Mouse (Mus musculus): ENCODE data around the gene Nfx1. TPM values are rescaled to one million over a fixed set of nuclear protein-coding genes. Genes with fewer than 3 reads are reported as not detected.
A peak's percentile ranks its signal among the peaks of the same experiment; 100 is the strongest.

The Nfx1 gene
- polyA plus RNA-seq, 1 experiment from 2014 or later, result 94.8 TPM

DNA sequence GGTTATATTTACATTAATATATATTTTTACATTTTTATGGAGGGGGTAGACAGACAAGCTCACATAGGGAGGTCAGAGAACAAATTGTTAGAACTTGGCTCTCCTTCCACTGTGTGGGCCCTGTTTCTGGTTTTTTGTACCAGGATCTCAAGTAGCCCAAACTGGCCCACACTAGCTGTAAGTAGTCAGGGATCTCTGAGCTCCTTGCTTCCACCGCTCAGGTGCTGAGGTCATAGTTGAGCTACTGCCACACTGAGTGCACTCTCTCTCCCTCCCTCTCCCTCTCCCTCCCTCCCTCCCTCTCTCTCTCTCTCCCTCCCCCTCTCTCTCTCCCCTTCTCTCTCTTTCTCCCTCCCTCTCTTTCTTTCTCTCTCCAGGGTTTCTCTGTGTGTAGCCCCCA is 85.5 kb downstream of the Nfx1 start:
- Histone ChIP-seq H3K4me1 (no peaks in the 10 kb centered on the region; the same call in 1 of the 2 replicates), H3K27me3 (ENCODE audit: low read depth, poor library complexity, severe bottlenecking) (no peaks in the 10 kb centered on the region), H3K36me3 (no peaks in the 10 kb centered on the region), H3K27ac (replicated peaks) (no peak overlapping the region), H3K4me3 (no peak overlapping the region), H3K9me3 (replicated peaks) (no peaks in the 10 kb centered on the region)
- no peak for DNase-seq (ENCODE audit: low spot score)
- WGBS, result 44% methylated on average over 1 of the region's 1 CpGs

- Histone ChIP-seq H3K4me1 (no peaks in the 10 kb centered on the region; the same call in 1 of the 2 replicates), H3K27ac (replicated peaks) (no peak overlapping the region; the same call in 1 of the 2 replicates), H3K36me3 (no peaks in the 10 kb centered on the region), H3K4me3 (no peak overlapping the region), H3K9me3 (replicated peaks) (no peaks in the 10 kb centered on the region), H3K27me3 (ENCODE audit: low read depth, poor library complexity, severe bottlenecking) (no peaks in the 10 kb centered on the region)
- 70% methylated on average over 7 of the region's 7 CpGs for WGBS
- no peak for DNase-seq (ENCODE audit: low spot score)
Observed at GRCm38 (mm10) chr4:41056742-41057332, 86.1 kb downstream of the Nfx1 start.

GRCm38 (mm10) chr4:41057361-41057760 is 86.7 kb downstream of the Nfx1 start:
- Histone ChIP-seq H3K27me3 (ENCODE audit: low read depth, poor library complexity, severe bottlenecking) (no peaks in the 10 kb centered on the region), H3K4me3 (no peak overlapping the region), H3K36me3 (no peaks in the 10 kb centered on the region), H3K9me3 (replicated peaks) (no peaks in the 10 kb centered on the region), H3K27ac (replicated peaks) (no peak overlapping the region), H3K4me1 (no peaks in the 10 kb centered on the region; the same call in 1 of the 2 replicates)
- WGBS, result 77% methylated on average over 8 of the region's 9 CpGs
- DNase-seq (ENCODE audit: low spot score), result no peak

DNA sequence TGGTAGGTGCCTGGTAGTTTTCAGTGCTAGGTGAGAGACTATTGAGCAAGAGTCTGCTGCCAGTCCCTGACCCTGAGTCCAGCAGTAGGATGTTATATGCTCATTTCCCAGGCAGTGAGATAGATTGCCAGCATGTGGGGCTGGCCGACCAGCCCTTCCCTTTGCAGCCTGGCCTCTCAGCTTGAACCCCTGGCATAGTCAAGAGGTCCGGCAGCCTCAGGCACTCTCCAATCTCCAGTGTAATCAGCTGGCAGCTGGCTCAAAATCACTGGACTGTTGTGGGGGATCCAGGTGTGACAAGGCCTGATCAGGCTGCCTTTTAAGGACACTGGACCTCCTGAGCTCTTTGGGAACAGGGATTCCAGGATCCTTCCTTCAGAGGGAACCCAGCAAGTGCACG is 92.6 kb downstream of the Nfx1 start:
- Histone ChIP-seq H3K27ac (replicated peaks) (no peak overlapping the region), H3K36me3 (no peaks in the 10 kb centered on the region), H3K4me1 (peaks cover 6% of the 10 kb centered on the region), H3K9me3 (replicated peaks) (no peaks in the 10 kb centered on the region), H3K4me3 (no peak overlapping the region), H3K27me3 (ENCODE audit: low read depth, poor library complexity, severe bottlenecking) (no peaks in the 10 kb centered on the region)
- no peak for DNase-seq (ENCODE audit: low spot score)
- 70% methylated on average over 3 of the region's 3 CpGs for WGBS

GRCm38 (mm10) chr4:41063894-41064673 is 93.4 kb downstream of the Nfx1 start:
- no peaks in the 10 kb centered on the region for H3K27me3 ChIP-seq (ENCODE audit: low read depth, poor library complexity, severe bottlenecking)
- H3K27ac ChIP-seq (replicated peaks), result no peak overlapping the region
- WGBS, result 20% methylated on average over 16 of the region's 16 CpGs
- DNase-seq (ENCODE audit: low spot score), result peak; percentile 26
- H3K36me3 ChIP-seq, result no peaks in the 10 kb centered on the region
- no peaks in the 10 kb centered on the region for H3K9me3 ChIP-seq (replicated peaks)
- peaks cover 6% of the 10 kb centered on the region for H3K4me1 ChIP-seq
- H3K4me3 ChIP-seq, result no peak overlapping the region

GRCm38 (mm10) chr4:41065196-41065595 is 94.5 kb downstream of the Nfx1 start:
- no peaks in the 10 kb centered on the region for H3K36me3 ChIP-seq
- no peak overlapping the region for H3K4me3 ChIP-seq
- WGBS, result 94% methylated on average over 4 of the region's 4 CpGs
- no peaks in the 10 kb centered on the region for H3K27me3 ChIP-seq (ENCODE audit: low read depth, poor library complexity, severe bottlenecking)
- H3K4me1 ChIP-seq, result peaks cover 6% of the 10 kb centered on the region
- H3K27ac ChIP-seq (replicated peaks), result no peak overlapping the region
- no peak for DNase-seq (ENCODE audit: low spot score)
- H3K9me3 ChIP-seq (replicated peaks), result no peaks in the 10 kb centered on the region

DNA sequence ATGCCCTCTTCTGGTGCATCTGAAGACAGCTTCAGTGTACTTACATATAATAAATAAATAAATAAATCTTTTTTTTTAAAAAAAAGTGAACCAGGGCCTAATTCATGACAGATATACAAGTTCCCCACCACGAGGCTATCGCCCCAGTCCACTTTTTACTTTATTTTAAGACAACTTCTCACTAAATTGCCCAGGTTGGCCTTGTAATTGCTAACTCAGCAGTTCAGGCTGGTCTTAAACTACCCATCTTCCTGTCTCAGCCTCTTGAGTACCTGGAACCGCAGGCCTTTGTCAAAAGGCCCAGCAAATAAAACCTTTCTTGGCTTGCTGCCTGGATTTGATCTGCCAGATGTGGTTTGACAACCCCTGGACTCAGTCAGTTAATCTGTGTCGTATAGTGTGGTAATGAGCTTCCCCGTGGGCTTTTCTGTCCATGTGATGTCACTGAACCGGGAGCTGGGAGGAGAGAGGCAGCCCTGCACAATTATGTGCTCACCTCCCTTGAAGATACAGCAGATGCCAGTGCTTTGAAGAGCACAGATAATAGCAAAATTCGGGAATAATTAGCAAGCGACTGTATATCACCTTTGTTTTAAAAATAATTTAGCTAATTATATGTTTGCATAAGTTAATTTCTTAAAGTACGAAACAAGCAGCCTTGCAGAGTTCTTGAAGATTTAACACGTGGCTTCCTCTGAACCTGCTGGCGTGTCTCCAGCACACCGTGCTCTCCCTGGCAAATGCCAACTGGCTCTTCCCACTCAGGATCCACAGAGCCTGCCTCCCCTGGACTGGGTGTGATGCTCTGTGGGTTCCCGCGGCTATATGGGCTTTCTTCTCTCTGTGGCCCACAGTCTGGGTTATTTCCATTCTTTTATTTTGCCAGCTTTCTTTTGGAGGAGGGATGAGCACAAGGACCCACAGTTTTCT is 101.1 kb downstream of the Nfx1 start:
- Histone ChIP-seq H3K4me3 (no peak overlapping the region), H3K27ac (replicated peaks) (no peak overlapping the region), H3K9me3 (replicated peaks) (no peaks in the 10 kb centered on the region), H3K4me1 (no peaks in the 10 kb centered on the region), H3K36me3 (no peaks in the 10 kb centered on the region), H3K27me3 (ENCODE audit: low read depth, poor library complexity, severe bottlenecking) (no peaks in the 10 kb centered on the region)
- 88% methylated on average over 14 of the region's 14 CpGs for WGBS
- no peak for DNase-seq (ENCODE audit: low spot score)

GRCm38 (mm10) chr4:41073008-41073817 is 102.5 kb downstream of the Nfx1 start:
- H3K4me1 ChIP-seq, result no peaks in the 10 kb centered on the region
- no peak overlapping the region for H3K4me3 ChIP-seq
- no peak overlapping the region for H3K27ac ChIP-seq (replicated peaks)
- no peaks in the 10 kb centered on the region for H3K9me3 ChIP-seq (replicated peaks)
- no peaks in the 10 kb centered on the region for H3K27me3 ChIP-seq (ENCODE audit: low read depth, poor library complexity, severe bottlenecking)
- H3K36me3 ChIP-seq, result no peaks in the 10 kb centered on the region
- WGBS, result 87% methylated on average over 12 of the region's 12 CpGs
- no peak for DNase-seq (ENCODE audit: low spot score)

DNA sequence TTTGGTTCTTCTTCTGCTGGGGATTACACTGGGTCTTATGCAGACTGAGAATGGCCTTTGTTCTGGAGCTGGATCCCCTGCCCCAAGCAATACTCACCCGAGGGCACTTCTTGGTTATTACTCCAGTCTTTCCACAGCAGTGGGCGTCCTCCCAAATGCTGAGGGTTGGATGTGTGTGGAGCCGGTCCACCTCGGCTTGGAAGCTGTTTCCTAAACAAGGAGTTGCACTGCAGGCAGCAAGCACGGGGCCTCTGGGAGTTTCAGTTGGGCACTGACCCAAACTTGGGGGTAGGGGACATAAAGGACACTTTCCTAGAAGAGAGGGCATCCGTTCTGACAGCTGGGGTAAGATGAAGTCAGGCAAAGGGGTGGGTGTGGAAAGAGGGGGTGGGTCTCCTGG is 103.8 kb downstream of the Nfx1 start:
- Histone ChIP-seq H3K36me3 (no peaks in the 10 kb centered on the region), H3K9me3 (replicated peaks) (no peaks in the 10 kb centered on the region), H3K4me3 (no peak overlapping the region), H3K27me3 (ENCODE audit: low read depth, poor library complexity, severe bottlenecking) (no peaks in the 10 kb centered on the region), H3K4me1 (no peaks in the 10 kb centered on the region), H3K27ac (replicated peaks) (no peak overlapping the region)
- DNase-seq (ENCODE audit: low spot score), result no peak
- WGBS, result 83% methylated on average over 6 of the region's 6 CpGs

Small RNA genes within 50 kb of the gene (microRNA-seq; reads per million reads assigned to microRNA genes)
- 4.8 reads per million, percentile 11 among the genes with 10 or more reads in this experiment for gene Mir3094

Other genes starting within 250 kb of the Nfx1 start
- 617 and 620 TPM in 2 replicates for gene Dnaja1, start 248.8 kb upstream of the Nfx1 start, polyA plus RNA-seq (2016; fragmentation: Nextera tagmentation; extraction: Ambion mirVana)
- 197 and 199 TPM in 2 replicates for gene Smu1, start 213.0 kb upstream of the Nfx1 start, polyA plus RNA-seq (2016; fragmentation: Nextera tagmentation; extraction: Ambion mirVana)
- 18.3 and 18.4 TPM in 2 replicates for gene B4galt1, start 116.9 kb upstream of the Nfx1 start, polyA plus RNA-seq (2016; fragmentation: Nextera tagmentation; extraction: Ambion mirVana)
- gene Spink4, start 50.9 kb upstream of the Nfx1 start, polyA plus RNA-seq (2016; fragmentation: Nextera tagmentation; extraction: Ambion mirVana), result not detected in 2 replicates
- 189 and 193 TPM in 2 replicates for gene Bag1, start 22.6 kb upstream of the Nfx1 start, polyA plus RNA-seq (2016; fragmentation: Nextera tagmentation; extraction: Ambion mirVana)
- 99.4 and 118 TPM in 2 replicates for gene Chmp5, start 22.5 kb upstream of the Nfx1 start, polyA plus RNA-seq (2016; fragmentation: Nextera tagmentation; extraction: Ambion mirVana)
- 0.10 TPM in 1 of 2 replicates, not detected in the other for gene Aqp7, start 77.2 kb downstream of the Nfx1 start, polyA plus RNA-seq (2016; fragmentation: Nextera tagmentation; extraction: Ambion mirVana)
- 2.5 and 5.0 TPM in 2 replicates for gene Aqp3, start 127.3 kb downstream of the Nfx1 start, polyA plus RNA-seq (2016; fragmentation: Nextera tagmentation; extraction: Ambion mirVana)
- gene Nol6, start 153.5 kb downstream of the Nfx1 start, polyA plus RNA-seq (2016; fragmentation: Nextera tagmentation; extraction: Ambion mirVana), result 28.8 and 31.6 TPM in 2 replicates
- 81.8 and 92.9 TPM in 2 replicates for gene Ube2r2, start 164.8 kb downstream of the Nfx1 start, polyA plus RNA-seq (2016; fragmentation: Nextera tagmentation; extraction: Ambion mirVana)

Data from midbrain, embryonic 10.5 days (tissue).